Mouse (Mus musculus) right cerebral cortex, postnatal 10 days (tissue): Measurements from ENCODE around the gene Mettl27.

Source experiments
- DNase-seq, 2 experiments: peaks; one replicate each; pipeline ENCODE4 v3.0.0; 2021; ENCODE audit warnings: low spot score in 2 of 2

Mettl27 gene

GRCm38 (mm10) chr5:134932179-134932902 lies at the start of gene Mettl27:
Gene Mettl27 (plus strand): TSS chr5:134932368.
- DNase-seq = peak; percentile 90 to 93

GRCm38 (mm10) chr5:134883077-134883476 lies 49.1 kb upstream of the Mettl27 start:
- peak in 1 of 2 experiments; percentile 29 for DNase-seq

GRCm38 (mm10) chr5:134887447-134888335 lies 44.5 kb upstream of the Mettl27 start:
- no peak for DNase-seq

GRCm38 (mm10) chr5:134888505-134888904 lies 43.7 kb upstream of the Mettl27 start:
- DNase-seq = no peak

- no peak for DNase-seq
Observed at GRCm38 (mm10) chr5:134890601-134891054, 41.5 kb upstream of the Mettl27 start.

- DNase-seq = no peak
Observed at GRCm38 (mm10) chr5:134891552-134891951, 40.6 kb upstream of the Mettl27 start.

GRCm38 (mm10) chr5:134892717-134893116 lies 39.5 kb upstream of the Mettl27 start:
- no peak for DNase-seq

GRCm38 (mm10) chr5:134895291-134895690 lies 36.9 kb upstream of the Mettl27 start:
- no peak for DNase-seq

GRCm38 (mm10) chr5:134896965-134897364 lies 35.2 kb upstream of the Mettl27 start:
- no peak for DNase-seq

GRCm38 (mm10) chr5:134897596-134897995 lies 34.6 kb upstream of the Mettl27 start:
- no peak for DNase-seq

GRCm38 (mm10) chr5:134901012-134901643 lies 31.0 kb upstream of the Mettl27 start:
- DNase-seq = peak; percentile 58 to 66

- no peak for DNase-seq
Observed at GRCm38 (mm10) chr5:134901644-134902027, 30.5 kb upstream of the Mettl27 start.

GRCm38 (mm10) chr5:134906633-134907032 lies 25.5 kb upstream of the Mettl27 start, which contains the start of gene Tmem270:
Gene Tmem270 (minus strand): TSS chr5:134906733.
- DNase-seq = no peak

GRCm38 (mm10) chr5:134907135-134907534 lies 25.0 kb upstream of the Mettl27 start:
- DNase-seq = peak; percentile 93 to 97

- DNase-seq = no peak
Observed at GRCm38 (mm10) chr5:134911901-134912300, 20.3 kb upstream of the Mettl27 start.

- no peak for DNase-seq
Observed at GRCm38 (mm10) chr5:134913352-134913751, 18.8 kb upstream of the Mettl27 start.

- no peak for DNase-seq
Observed at GRCm38 (mm10) chr5:134913753-134914152, 18.4 kb upstream of the Mettl27 start.

- DNase-seq = no peak
Observed at GRCm38 (mm10) chr5:134914510-134914909, 17.7 kb upstream of the Mettl27 start.

GRCm38 (mm10) chr5:134915311-134915710 lies 16.9 kb upstream of the Mettl27 start, which contains the start of gene Cldn13:
Gene Cldn13 (minus strand): TSS chr5:134915526.
- no peak for DNase-seq

GRCm38 (mm10) chr5:134918071-134918832 lies 13.9 kb upstream of the Mettl27 start:
- peak; percentile 55 to 66 for DNase-seq

- DNase-seq = no peak
Observed at GRCm38 (mm10) chr5:134919097-134919496, 13.1 kb upstream of the Mettl27 start.
